Mouse (Mus musculus): Measurements from ENCODE around the gene Tmem39a. TPM values are rescaled to one million over a fixed set of nuclear protein-coding genes. Genes with fewer than 3 reads are reported as not detected.

Tmem39a gene
- polyA plus RNA-seq (2011; ENCODE audit: insufficient read depth, insufficient read length, low read depth, missing spikeins), result 165 and 186 TPM in 2 replicates

DNA sequence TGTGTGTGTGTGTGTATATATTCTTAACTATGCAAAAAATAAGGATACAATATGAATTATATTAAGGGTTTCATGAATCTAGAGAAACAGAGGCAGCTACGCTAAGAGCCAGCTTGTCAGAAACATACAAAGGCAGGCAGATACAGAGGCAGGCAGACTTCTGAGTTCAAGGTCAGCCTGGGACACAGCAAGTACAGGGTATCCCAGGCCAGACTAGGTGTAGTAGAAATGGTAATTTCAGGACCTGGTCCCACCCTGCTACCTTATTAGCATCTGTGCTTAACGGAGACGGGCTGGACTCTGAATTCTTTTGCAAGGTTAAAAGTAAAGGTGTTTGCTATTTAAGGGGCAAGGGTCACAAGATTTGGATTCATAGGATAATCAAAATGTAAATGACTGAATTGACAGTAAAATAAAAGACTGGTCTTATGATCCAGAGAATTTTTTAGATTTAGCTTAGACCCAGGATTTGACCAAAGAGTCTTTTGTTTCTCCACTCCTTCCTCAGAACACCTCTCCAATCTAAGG is at the start of gene Tmem39a:
Gene Tmem39a (plus strand): TSS at position 478 of the 528 bp plus-strand sequence.
- H3K9me3 ChIP-seq (replicated peaks; ENCODE audit: control insufficient read depth, insufficient read depth, low read length, poor library complexity, severe bottlenecking), result no peaks in the 10 kb centered on the region
- peak within 1 kb of the TSS; percentile 77 for H3K9ac ChIP-seq (ENCODE audit: low read depth, poor library complexity, severe bottlenecking)
- peak within 1 kb of the TSS; percentile 99 for H3K27ac ChIP-seq (ENCODE audit: insufficient read depth, low read length)
- H3K4me1 ChIP-seq (ENCODE audit: control insufficient read depth, insufficient read depth, low read length), result peaks cover 8% of the 10 kb centered on the region
- TF ChIP-seq EP300 (IDR thresholded peaks at IDR 0.05; ENCODE audit: insufficient read depth, low read depth, low read length) (peak; percentile 96), POLR2A (IDR thresholded peaks at IDR 0.05; ENCODE audit: insufficient read depth, low read length) (no peak)
- H3K27me3 ChIP-seq (ENCODE audit: control insufficient read depth, insufficient read depth, low read length, poor library complexity, severe bottlenecking), result no peaks in the 10 kb centered on the region
- H3K4me3 ChIP-seq (ENCODE audit: low read depth, low read length), result peak within 1 kb of the TSS; percentile 96
- no peaks in the 10 kb centered on the region for H3K36me3 ChIP-seq (ENCODE audit: control insufficient read depth, insufficient read depth, low read length, poor library complexity, severe bottlenecking)

GRCm38 (mm10) chr16:38510846-38511245 is 47.7 kb upstream of the Tmem39a start:
- 0 out of 2 replicates have a peak, but pooled peaks cover 7% of the 10 kb centered on the region for H3K36me3 ChIP-seq (ENCODE audit: control insufficient read depth, insufficient read depth, low read length, poor library complexity, severe bottlenecking)
- no peak overlapping the region for H3K9ac ChIP-seq (ENCODE audit: low read depth, poor library complexity, severe bottlenecking)
- no peak for TF ChIP-seq CTCF (IDR thresholded peaks at IDR 0.05; ENCODE audit: low read depth, low read length)
- H3K9me3 ChIP-seq (replicated peaks; ENCODE audit: control insufficient read depth, insufficient read depth, low read length, poor library complexity, severe bottlenecking), result no peaks in the 10 kb centered on the region
- no peak overlapping the region for H3K27ac ChIP-seq (ENCODE audit: insufficient read depth, low read length)
- H3K4me3 ChIP-seq (ENCODE audit: low read depth, low read length), result no peak overlapping the region
- no peaks in the 10 kb centered on the region for H3K4me1 ChIP-seq (ENCODE audit: control insufficient read depth, insufficient read depth, low read length)
- H3K27me3 ChIP-seq (ENCODE audit: control insufficient read depth, insufficient read depth, low read length, poor library complexity, severe bottlenecking), result no peaks in the 10 kb centered on the region

GRCm38 (mm10) chr16:38519140-38519539 is 39.4 kb upstream of the Tmem39a start:
- Histone ChIP-seq H3K4me3 (ENCODE audit: low read depth, low read length) (no peak overlapping the region), H3K4me1 (ENCODE audit: control insufficient read depth, insufficient read depth, low read length) (peaks cover 1% of the 10 kb centered on the region), H3K27me3 (ENCODE audit: control insufficient read depth, insufficient read depth, low read length, poor library complexity, severe bottlenecking) (no peaks in the 10 kb centered on the region), H3K9me3 (replicated peaks; ENCODE audit: control insufficient read depth, insufficient read depth, low read length, poor library complexity, severe bottlenecking) (no peaks in the 10 kb centered on the region), H3K36me3 (ENCODE audit: control insufficient read depth, insufficient read depth, low read length, poor library complexity, severe bottlenecking) (peaks cover 25% of the 10 kb centered on the region), H3K9ac (ENCODE audit: low read depth, poor library complexity, severe bottlenecking) (no peak overlapping the region), H3K27ac (ENCODE audit: insufficient read depth, low read length) (no peak overlapping the region)
- no peak for TF ChIP-seq POLR2A (IDR thresholded peaks at IDR 0.05; ENCODE audit: insufficient read depth, low read length)

- peak overlapping the region; percentile 63 for H3K4me3 ChIP-seq (ENCODE audit: low read depth, low read length)
- H3K36me3 ChIP-seq (ENCODE audit: control insufficient read depth, insufficient read depth, low read length, poor library complexity, severe bottlenecking), result peaks cover 40% of the 10 kb centered on the region
- peak overlapping the region; percentile 89 for H3K9ac ChIP-seq (ENCODE audit: low read depth, poor library complexity, severe bottlenecking)
- TF ChIP-seq POLR2A (IDR thresholded peaks at IDR 0.05; ENCODE audit: insufficient read depth, low read length), result no peak
- TF ChIP-seq CTCF (IDR thresholded peaks at IDR 0.05; ENCODE audit: low read depth, low read length), result no peak
- TF ChIP-seq EP300 (IDR thresholded peaks at IDR 0.05; ENCODE audit: insufficient read depth, low read depth, low read length), result no peak
- H3K9me3 ChIP-seq (replicated peaks; ENCODE audit: control insufficient read depth, insufficient read depth, low read length, poor library complexity, severe bottlenecking), result no peaks in the 10 kb centered on the region
- no peaks in the 10 kb centered on the region for H3K27me3 ChIP-seq (ENCODE audit: control insufficient read depth, insufficient read depth, low read length, poor library complexity, severe bottlenecking)
- H3K4me1 ChIP-seq (ENCODE audit: control insufficient read depth, insufficient read depth, low read length), result peaks cover 1% of the 10 kb centered on the region
- no peak overlapping the region for H3K27ac ChIP-seq (ENCODE audit: insufficient read depth, low read length)
Observed at GRCm38 (mm10) chr16:38521211-38521987, 37.1 kb upstream of the Tmem39a start.

DNA sequence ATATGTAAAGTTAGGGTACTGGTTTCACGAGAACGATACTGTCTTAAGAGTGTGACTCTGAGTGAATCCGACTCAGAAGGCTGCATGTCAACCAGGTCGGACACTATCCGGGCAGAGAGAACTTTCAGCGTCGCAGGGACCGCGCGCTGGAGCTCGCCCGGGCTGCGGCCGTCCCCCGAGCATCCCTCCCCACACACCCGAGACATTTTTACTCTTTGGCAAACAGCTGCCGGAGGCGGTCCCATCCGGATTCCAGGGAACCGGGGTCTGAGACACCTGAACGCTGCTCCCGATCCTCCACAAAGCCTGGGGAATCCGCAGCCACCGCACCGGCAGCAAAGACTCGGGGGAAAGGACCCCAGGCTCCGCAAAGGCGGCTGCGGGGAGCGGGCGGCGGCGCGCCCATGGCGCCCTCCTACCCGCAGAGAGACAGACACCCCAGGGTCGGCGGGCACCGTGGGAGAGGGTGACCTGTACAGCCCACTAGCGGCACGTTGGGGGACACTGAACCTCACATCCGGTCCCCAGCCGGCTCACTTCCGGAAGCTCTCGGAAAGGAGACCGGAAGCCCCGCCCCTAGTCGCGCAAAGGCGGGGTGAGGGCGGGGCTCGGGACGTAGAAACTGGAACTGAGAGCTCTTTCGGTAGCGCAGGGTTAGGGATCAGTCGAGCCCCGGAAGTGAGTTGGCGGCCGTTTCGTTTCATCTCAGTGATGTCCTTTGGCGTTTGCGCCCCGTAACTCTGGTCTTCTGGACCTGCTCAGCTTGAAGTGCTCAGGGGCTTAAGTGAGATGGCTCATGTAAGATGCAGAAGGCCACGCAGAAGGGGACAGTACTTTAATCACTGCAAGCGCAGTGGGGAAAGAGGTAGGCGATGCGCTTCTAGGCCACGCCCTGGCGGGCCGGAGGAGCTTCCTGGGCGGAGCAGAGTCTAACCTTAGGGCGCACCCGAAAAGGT is 36.1 kb upstream of the Tmem39a start, which contains the start of gene Timmdc1:
Gene Timmdc1 (minus strand): TSS at position 535 of the 956 bp plus-strand sequence.
- Histone ChIP-seq H3K9ac (ENCODE audit: low read depth, poor library complexity, severe bottlenecking) (peak within 1 kb of the TSS; percentile 89), H3K4me1 (ENCODE audit: control insufficient read depth, insufficient read depth, low read length) (peaks cover 1% of the 10 kb centered on the region), H3K27ac (ENCODE audit: insufficient read depth, low read length) (peak within 1 kb of the TSS; percentile 71), H3K27me3 (ENCODE audit: control insufficient read depth, insufficient read depth, low read length, poor library complexity, severe bottlenecking) (no peaks in the 10 kb centered on the region), H3K9me3 (replicated peaks; ENCODE audit: control insufficient read depth, insufficient read depth, low read length, poor library complexity, severe bottlenecking) (no peaks in the 10 kb centered on the region), H3K36me3 (ENCODE audit: control insufficient read depth, insufficient read depth, low read length, poor library complexity, severe bottlenecking) (peaks cover 46% of the 10 kb centered on the region), H3K4me3 (ENCODE audit: low read depth, low read length) (peak within 1 kb of the TSS; percentile 86)
- 0 out of 2 replicates have a peak, but pooled peaks have one; percentile 23 for TF ChIP-seq EP300 (IDR thresholded peaks at IDR 0.05; ENCODE audit: insufficient read depth, low read depth, low read length)
- TF ChIP-seq CTCF (IDR thresholded peaks at IDR 0.05; ENCODE audit: low read depth, low read length), result no peak
- TF ChIP-seq POLR2A (IDR thresholded peaks at IDR 0.05; ENCODE audit: insufficient read depth, low read length), result peak; percentile 83
